Mouse (Mus musculus) CD4-positive helper T cell, adult 2 months (primary cell): ENCODE data around the gene Tspan5.

Source experiments
- DNase-seq: peaks from one replicate; pipeline ENCODE4 v3.0.0-alpha.2; 2012; ENCODE audit warnings: low read depth, missing footprints, low spot score

Gene Tspan5

DNA sequence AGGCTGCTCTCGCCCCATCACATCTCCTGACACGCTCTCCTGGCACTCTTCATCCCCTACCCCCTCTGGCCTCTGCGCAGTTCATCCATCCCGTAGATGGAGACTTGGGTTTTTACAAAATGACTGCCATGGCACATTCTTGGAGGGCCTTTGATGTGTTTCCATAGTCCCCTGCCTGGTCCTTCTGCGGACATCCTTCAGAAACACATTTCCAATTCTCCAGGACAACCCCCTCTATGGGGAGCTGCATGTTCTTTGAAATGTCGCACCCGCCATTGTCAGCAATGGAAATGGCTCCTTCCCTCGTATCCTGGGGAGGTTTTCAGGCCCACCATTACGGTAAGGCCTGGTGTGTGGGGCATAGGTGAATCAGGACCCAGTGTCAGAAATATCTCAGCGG, 134.4 kb downstream of the Tspan5 start:
- DNase-seq = peak; percentile 14

DNA sequence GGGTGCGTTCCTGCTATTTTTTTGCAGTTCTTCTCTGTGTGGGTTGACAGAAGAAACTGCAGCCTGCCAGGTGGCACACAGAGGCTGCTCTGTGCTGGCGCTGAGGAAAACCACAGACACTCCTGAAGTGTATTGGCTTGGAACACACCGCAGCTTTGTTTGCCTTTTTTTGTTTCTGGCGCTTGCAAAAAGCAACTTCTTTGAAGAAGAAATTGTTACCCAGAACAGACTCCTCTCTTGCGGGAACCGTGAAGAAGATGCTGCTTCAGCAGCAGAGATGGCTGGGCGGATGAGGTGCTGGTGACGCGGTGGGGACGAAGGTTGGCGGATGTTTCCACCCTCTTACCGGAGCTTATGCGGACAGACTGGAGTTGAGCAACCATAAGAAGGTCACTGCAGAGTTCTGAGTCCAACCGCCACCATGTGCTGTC, 135.0 kb downstream of the Tspan5 start:
- peak; percentile 82 for DNase-seq

DNA sequence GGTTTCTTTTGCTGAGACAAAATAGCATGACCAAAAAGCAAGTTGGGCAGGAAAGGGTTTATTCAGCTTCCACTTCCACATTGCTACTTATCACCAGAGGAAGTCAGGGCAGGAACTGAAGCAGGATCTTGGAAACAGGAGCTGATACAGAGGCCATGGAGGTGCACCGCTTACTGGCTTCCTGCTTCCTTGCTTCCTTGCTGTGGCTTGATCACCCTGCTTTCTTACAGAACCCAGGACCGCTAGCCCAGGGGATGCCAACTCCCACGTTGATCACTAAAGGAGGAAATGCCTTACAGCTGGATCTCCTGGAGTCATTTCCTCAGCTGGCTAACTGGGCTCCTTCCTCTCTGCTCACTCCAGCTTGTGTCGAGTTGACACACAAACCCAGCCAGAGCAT, 135.7 kb downstream of the Tspan5 start:
- peak; percentile 37 for DNase-seq

DNA sequence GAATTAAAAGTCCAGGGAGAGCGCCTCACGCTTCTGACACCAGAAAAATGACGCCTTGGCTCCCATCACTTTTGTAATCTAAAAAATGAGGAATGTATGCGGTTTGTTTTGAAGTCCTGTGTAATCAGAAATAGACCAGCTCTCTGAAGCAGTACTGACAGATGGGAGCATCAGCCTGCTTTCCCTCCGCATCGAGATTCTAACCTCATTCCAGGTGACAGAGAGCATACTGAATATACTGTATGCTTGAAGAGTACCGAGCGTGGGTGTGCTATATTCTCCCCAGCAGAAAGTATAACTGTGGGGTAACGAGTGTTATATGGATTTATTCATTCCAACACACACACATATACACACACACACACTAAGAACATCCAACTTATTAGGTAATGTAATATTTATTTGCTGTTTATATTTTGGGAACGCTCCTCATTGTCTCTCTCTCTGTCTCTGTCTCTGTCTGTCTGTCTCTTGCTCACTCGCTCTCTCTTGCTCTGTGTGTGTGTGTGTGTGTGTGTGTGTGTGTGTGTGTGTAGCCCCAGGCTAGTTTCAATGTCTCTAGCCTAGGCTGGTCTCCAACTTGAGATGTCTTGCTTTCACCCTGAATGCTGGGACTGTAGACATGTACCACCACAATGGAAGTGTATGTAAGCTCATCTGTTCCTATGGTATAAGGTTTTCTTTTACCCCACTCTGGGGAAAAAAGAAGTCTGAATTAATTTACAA, 139.2 kb downstream of the Tspan5 start:
- DNase-seq = no peak

DNA sequence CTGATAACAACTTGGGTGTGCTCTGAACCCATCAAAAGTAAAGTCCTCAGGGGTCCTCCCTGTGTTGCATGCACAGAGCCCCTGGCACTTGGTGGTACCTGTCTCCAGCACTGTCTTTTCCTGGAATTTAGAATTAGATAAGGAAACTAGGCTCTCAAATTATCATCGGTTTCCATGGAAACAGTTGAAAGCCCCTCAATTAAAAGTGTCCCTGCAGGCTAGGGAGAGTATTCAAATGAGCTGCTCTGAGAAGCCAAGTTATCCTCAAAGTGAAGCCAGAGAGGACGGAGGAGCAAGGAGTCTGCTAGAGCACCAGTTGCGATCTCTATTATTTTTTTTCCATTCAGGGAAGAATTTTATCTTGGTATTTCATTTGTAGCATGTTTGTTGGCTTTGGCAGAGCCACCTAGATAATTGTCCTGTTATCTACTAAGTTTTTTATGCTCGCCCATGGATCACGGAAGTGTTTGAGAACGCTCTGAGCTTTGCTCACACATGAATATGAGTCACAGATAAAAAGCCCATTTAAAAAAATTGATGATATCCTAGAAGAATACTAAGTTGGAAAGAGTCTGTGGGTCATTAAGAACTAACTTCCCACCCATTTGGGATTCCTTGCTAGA, 139.8 kb downstream of the Tspan5 start:
- DNase-seq = no peak

DNA sequence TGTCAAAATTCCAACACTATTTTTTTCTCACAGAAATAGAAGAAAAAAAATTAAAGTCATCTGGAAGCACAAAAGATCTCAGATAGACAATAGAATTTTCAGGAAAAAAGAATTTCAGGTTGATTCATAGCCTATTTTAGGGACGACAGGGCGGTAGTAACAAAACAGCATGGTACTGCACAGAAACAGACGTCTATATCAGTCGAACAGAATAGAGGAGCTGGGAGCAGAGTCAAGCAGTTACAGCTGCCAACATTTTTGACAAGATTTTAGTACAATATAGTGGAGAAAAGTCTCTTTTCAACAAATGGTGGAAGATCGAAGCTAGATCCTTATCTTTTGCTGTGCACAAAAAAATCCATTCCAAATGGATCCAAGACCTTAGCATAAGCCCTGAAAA, 144.1 kb downstream of the Tspan5 start:
- no peak for DNase-seq

DNA sequence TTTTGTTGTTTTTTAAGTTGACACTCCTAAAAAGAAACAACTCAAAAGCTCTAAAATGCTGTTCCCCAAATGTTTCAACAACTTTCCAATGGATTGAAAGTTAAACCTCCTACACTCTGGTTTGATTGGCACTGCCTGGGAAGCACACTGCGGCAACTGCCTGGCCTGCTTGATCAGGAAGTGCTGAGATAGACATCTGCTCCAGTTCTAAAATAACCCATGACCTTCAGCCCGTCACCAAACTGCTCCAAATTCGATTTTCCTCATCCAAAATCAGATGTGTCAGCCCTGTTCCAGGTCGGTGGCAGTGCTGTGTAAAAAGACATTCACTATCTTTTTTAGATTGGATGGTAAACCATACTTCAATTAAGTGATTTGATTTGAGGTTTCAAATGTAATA, 147.2 kb downstream of the Tspan5 start:
- DNase-seq = no peak

DNA sequence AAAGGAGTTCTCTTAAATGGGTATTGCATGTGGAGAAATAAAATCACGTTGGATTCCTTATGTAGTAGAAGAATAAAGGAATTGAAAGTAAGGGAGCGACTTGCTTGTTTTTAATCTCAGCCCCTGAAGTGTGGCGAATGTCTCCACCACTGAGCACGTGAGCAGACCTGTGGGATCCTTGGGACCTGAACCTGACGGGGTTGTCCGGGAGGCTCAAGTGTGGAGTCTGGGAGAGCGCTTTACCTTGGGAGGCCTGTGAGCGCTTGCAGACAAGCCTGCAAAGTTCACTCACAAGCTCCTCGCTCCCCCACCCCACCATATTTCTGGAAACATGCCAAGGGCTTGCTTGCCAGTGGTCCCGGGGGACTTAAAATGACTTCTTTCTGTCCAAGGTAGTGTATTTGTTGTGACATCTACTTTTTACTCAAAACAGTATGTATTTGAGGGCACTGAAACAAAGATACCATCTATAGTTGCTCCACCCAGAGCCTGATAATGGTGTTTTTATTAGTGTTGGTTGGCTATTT, 147.8 kb downstream of the Tspan5 start:
- DNase-seq = no peak

DNA sequence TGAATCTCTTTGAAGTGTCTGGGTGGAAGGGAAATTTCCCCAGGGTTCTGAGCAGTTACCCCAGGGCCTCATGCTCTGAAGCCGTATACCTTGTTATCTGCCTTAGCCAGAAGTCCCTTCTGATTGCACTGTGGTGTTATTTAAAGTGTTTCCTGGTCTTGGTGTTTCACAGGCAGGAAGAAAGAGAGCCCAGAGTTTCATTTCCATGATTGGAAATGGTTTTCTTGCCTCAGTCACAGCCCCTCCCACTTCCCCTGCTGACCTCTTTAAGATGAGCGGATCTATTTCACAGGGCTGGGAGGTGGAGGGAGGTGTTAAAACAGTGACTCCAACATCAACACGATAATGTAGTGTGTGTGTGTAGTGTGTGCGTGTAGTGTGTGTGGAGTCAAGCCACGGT, 151.5 kb downstream of the Tspan5 start:
- DNase-seq = peak; percentile 68

DNA sequence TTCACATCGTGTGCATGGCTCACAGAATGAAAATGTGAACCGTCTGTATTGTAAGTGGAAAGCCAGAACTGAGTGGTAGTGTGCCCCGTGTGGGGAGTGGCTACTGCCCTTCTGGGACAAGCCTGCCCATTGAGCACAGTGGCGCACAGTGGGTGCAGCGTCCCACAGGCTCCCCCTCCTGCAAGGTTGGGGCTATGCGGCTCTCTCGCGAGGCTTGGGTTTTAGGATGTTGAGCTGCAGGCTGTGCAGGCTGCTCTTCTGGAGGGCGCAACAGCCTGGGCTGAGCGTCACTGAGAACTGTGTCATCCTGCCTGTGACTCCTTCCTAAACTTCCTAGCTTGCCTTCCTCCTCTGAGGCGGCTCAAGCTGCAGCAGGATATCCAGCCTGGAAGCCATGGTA, 155.5 kb downstream of the Tspan5 start:
- DNase-seq = no peak

DNA sequence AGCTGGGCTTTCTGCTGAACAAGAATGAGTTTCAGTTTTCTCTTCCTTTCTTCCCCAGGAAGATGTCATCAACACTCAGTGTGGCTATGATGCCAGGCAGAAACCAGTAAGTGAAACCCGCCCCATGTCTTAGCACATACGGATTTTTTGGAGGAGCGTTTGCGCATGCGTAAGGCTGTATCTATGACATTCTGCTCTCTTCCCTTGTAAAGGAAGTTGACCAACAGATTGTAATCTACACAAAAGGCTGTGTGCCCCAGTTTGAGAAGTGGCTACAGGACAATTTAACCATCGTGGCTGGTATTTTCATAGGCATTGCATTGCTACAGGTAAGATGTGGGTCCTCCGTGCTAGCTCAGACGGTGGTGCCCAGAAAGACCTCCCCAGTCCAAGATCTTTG, 156.1 kb downstream of the Tspan5 start:
- DNase-seq = no peak

DNA sequence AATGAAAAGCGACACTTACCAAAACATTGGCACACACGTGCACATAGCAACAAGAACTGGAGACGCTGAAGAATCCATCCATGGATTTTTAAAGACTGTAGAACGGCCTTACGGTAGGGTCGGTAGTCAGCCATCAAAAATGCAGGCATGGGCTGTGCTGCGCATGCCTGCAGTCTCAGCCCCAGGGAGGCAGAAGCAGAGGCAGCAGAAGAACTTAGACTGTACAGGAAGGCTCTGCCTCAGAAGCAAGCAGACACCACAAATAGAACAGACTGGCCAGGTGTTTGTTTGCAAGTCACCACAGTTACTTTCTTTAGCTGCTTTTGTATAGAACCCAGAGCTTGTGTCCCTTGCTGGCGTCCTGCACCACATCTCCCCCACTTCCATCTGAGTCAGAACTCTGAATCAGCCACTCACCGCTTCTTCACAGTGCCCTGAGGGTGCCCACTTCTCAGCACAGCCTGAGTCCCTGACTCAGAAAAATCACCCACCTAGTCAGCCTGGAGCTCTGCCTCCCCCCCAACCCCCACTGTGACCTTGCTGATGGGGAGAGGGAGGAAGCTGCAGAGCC, 158.7 kb downstream of the Tspan5 start:
- DNase-seq = no peak

DNA sequence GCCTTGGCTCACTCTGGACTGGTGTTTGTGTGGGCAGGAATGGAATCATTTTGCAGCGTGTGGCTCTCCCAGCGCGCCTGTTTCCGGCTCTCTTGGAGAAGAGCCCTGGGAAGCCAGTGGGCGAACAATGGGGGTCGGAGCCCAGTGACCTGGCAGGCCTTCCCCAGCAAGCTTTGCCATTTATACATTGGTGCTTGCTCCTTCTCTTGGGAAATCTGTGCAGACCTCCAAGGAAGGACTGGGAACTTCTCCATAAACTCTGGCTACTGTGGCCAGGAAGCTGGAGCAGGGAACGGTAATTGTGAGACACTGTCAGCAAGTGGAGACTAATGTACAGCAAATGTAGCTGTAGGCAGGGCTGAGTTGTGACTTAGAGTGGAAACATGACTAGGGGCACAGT, 163.7 kb downstream of the Tspan5 start:
- DNase-seq = no peak

DNA sequence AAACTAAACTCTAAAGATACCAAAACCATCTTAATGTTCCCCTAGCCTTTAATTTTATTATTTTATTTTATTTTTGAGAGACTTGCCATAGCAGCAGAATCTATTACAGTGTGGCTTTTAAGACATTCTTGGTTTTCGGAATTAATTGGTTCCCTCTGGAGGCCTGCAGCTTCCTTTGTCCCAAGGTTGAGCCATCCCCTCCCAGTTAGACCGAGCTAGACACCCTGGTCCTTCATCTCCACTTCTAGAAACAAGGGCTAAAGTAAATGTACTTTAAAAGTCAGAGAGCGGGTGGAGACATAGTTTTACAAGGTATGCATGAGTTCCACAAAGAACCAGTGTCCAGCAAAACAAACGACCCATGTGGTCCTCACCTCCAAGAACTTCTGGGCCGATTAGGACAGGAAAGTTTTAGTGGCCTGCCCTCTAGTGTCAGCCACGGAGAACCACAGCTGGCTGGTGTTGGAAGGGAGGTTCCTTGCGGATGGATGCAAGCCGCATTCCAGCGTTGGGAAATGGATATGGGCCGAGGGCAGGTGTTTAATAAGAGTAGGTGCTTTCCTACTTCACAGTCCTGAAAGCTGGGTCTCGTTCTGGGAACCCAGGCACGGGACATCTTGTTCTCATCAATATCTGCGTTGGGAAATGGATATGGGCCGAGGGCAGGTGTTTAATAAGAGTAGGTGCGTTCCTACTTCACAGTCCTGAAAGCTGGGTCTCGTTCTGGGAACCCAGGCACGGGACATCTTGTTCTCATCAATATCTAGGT, 164.3 kb downstream of the Tspan5 start:
- peak; percentile 28 for DNase-seq

DNA sequence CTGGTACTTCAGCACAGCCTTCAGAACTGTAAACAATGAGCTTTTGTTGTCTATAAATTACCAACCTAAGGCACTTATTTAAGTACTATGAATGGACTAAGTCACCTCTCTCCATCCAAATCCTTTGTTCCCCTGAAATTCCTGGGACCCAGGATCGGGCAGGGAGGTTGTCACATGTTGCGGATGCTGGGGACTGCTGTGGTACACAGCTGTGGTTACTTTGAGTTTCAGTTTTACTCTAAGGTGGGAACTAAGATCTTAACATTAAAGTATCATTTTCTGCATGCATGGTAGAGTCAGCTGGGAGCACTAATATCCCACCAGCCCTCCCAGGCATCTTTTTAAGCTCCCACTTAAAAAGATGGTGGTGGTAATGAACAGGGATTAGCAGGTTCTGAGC, 167.3 kb downstream of the Tspan5 start:
- DNase-seq = no peak

DNA sequence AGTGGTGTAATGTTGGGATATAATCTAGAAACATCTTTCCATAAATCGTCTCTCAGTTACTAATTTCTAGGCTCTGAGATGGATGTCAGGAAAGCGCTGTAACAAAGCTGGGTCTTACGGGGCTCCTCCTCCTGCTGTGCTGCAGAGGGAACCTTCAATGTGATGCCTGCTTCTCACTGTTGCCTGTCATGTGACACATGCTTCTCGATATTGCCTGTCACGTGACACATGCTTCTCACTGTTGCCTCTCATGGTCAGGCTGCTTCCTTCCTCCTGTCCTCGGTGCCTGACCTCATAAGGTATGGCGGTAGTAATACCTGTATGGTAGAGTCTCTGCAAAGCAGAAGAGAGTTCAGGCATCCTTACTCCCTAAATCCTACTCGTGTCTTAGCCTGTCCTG, 170.5 kb downstream of the Tspan5 start:
- DNase-seq = no peak

DNA sequence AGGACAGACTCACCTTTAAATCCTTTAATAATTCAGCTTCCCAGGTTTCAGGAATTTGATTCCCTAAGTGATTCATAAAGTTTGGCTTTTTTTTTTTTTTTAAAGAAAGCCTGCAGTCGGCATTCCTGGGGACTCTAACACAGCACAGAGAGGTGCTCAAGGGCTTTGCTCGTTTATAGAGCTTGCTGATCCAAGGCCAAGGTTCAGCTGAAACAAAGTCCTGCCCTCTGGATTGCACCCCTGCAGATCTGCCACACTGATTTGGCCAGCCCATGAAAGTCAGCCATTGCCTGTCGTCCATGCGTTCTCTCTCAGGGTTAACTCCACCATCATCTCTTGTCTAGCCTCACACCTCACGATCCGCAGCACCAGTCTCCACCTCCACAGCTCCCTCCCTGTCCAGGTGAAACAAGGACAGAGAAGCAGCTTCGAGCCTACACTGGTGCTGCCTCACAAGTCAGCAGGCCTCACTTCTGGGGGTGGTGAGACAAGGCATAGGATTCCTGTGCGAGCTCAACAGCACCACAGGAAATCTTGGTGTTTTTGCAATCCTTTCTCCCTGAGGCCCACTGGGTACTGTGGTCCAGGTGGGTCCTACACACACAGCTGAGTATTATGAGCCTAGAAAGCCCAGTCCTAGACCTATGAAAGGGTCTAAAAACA, 172.8 kb downstream of the Tspan5 start:
- DNase-seq = no peak

DNA sequence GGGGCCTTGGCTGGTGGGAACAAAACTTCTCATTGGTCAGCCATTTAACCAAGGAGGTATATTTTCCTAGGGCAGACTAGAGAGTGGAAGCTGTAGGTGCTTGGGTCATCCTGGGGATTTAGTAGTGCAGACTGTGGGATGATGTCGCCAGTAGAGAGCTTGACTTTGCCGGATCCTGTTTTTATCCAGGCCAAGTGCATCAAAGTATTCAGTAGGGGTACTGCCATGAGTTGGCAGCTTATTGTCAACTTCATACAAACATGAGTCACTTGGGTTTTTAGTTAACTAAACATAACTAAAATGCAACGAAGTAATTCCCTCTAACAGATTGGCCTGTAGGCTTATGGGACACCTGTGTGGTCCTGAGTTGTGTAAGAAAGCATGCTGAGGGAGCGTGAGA, 174.6 kb downstream of the Tspan5 start:
- no peak for DNase-seq

DNA sequence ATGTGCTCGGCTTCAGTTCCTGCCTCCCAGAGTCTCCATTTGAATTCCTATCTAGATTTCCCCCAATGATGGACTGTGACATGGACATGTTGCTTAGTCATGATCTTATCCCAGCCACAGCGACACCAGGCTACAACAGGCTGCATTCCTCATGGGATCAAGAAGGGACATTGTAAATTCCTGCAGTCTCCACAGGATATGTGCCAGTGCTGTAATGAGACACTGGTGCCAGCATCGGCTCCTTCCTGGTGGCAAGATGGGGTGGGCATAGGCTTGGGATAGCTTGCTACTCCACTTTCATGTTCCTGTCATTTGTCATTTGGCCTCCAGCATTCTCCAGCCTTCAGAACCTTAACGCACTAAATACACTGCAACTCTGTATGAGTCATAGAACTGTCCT, 175.0 kb downstream of the Tspan5 start:
- DNase-seq = no peak

DNA sequence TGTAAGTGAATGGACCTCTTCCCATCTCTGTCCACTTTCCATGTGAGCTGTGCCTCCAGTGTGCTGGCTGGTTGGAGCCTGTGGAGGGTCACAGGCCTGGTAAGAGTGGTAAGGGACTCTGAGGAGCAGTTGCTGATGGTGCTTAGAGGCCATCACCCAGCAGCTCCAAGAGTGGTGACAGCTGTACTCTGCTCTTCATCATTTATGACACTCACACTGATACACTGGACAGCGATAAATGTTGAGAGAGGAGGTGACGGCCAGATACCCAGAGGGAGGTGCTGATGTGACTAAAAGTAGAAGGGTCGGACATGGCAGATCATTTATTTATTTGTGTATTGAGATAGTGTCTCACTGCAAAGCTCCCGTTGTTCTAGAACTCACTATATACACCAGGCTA, 176.2 kb downstream of the Tspan5 start:
- no peak for DNase-seq

DNA sequence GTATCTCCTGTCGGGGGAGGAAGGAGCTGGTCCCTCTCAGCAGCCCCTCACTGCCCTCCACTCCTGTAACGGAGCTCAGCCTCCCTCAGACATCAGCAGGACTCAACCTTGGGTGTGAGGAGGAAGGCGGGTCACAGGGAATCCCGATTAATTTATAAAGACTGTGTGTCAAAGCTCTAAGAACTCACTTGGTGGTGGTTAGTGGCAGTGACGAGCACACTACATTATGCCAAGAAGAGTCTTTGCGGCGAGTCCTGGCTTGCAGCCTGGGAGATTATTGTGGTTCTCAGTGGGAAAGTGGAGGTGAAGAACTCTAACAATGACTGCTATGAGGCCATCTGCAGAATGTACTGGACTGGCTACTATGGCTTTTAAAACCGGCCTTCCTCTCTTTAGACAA, 184.2 kb downstream of the Tspan5 start:
- DNase-seq = no peak

DNA sequence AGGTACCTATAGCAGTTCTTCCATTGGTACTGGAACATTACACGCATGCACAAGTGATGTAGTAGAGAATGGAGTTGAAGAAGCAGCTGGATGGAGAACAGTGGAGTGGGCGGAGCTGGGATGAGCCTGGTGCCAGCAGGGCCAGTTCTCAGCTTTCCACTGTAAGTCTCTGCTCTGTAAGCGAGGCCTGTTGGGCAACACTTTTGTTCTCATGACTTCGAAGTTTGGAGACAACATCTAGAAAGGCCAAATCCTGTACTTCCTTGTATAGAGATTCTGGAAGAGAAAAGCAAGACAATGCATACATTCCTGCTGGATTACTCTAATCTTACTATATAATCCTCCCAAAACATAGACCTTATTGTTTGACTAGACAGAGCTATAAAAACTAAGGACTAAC, 185.4 kb downstream of the Tspan5 start:
- DNase-seq = no peak
